Mouse (Mus musculus) stomach, postnatal 0 days (tissue): ENCODE measurements around the gene Kat5.

Source experiments
- CTCF ChIP-seq: IDR thresholded peaks from 2 replicates; pipeline ENCODE4 v1.5.1; 2016; ENCODE audit warnings: antibody characterized with exemption, low read depth, mild to moderate bottlenecking, moderate library complexity
- EP300 ChIP-seq: optimal IDR thresholded peaks from 2 replicates; pipeline ENCODE3; 2016; ENCODE audit warnings: antibody characterized with exemption

DNA sequence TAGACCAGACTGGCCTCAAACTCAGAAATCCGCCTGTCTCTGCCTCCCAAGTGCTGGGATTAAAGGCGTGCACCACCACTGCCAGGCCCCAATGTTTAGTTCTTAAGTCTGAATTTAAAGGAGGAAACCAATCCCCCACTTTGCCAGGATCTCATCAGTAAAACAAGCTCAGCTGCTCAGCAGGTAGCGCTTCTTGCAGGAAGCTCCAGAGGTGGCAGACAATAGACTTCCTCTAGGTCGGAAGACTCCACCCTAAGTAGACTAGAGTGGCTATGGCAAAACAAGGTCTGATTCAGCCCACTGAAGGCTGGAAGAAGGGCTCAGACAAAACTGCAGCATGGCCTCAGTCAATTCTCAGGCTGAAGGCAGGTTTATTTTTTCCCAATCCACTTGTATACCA is 30.1 kb downstream of the Kat5 start:
- TF ChIP-seq CTCF (no peak), EP300 (no peak)
